Mouse (Mus musculus): ENCODE data around the gene Tab3. TPM values are rescaled to one million over a fixed set of nuclear protein-coding genes. Genes with fewer than 3 reads are reported as not detected.

Tab3 gene
- polyA plus RNA-seq, 1 experiment from 2014 or later: 3.2 TPM

GRCm38 (mm10) chrX:85646204-85646777, 72.5 kb downstream of the Tab3 start:
- Histone ChIP-seq H3K4me1 (no peaks in the 10 kb centered on the region), H3K9ac (no peak overlapping the region), H3K4me2 (no peak overlapping the region), H3K27me3 (no peaks in the 10 kb centered on the region), H3K36me3 (no peaks in the 10 kb centered on the region), H3K9me3 (no peaks in the 10 kb centered on the region), H3K27ac (no peak overlapping the region), H3K4me3 (no peak overlapping the region)
- 43% methylated on average over 8 of the region's 8 CpGs for WGBS
- no peak for ATAC-seq (ENCODE audit: insufficient number of reproducible peaks, insufficient read depth, low FRiP score, low TSS enrichment, low read depth)

GRCm38 (mm10) chrX:85676808-85677207, 103.0 kb downstream of the Tab3 start:
- Histone ChIP-seq H3K36me3 (no peaks in the 10 kb centered on the region), H3K4me3 (no peak overlapping the region), H3K4me2 (no peak overlapping the region), H3K27ac (no peak overlapping the region), H3K27me3 (no peaks in the 10 kb centered on the region), H3K4me1 (no peaks in the 10 kb centered on the region), H3K9ac (no peak overlapping the region), H3K9me3 (no peaks in the 10 kb centered on the region)
- 21% methylated on average over 7 of the region's 7 CpGs for WGBS
- ATAC-seq (ENCODE audit: insufficient number of reproducible peaks, insufficient read depth, low FRiP score, low TSS enrichment, low read depth): no peak

GRCm38 (mm10) chrX:85682125-85682524, 108.3 kb downstream of the Tab3 start:
- ATAC-seq (ENCODE audit: insufficient number of reproducible peaks, insufficient read depth, low FRiP score, low TSS enrichment, low read depth): no peak
- H3K4me1 ChIP-seq: no peaks in the 10 kb centered on the region
- no peak overlapping the region for H3K27ac ChIP-seq
- no peak overlapping the region for H3K9ac ChIP-seq
- H3K9me3 ChIP-seq: no peaks in the 10 kb centered on the region
- no peaks in the 10 kb centered on the region for H3K36me3 ChIP-seq
- no peaks in the 10 kb centered on the region for H3K27me3 ChIP-seq
- H3K4me3 ChIP-seq: no peak overlapping the region
- H3K4me2 ChIP-seq: no peak overlapping the region
- WGBS: 54% methylated on average over 1 of the region's 1 CpGs

- Histone ChIP-seq H3K9me3 (no peaks in the 10 kb centered on the region), H3K4me3 (no peak overlapping the region), H3K27me3 (no peaks in the 10 kb centered on the region), H3K27ac (no peak overlapping the region), H3K4me2 (no peak overlapping the region), H3K36me3 (no peaks in the 10 kb centered on the region), H3K4me1 (no peaks in the 10 kb centered on the region), H3K9ac (no peak overlapping the region)
- no peak for ATAC-seq (ENCODE audit: insufficient number of reproducible peaks, insufficient read depth, low FRiP score, low TSS enrichment, low read depth)
- 63% methylated on average over 2 of the region's 2 CpGs for WGBS
Observed at GRCm38 (mm10) chrX:85683723-85684122, 109.9 kb downstream of the Tab3 start.

Small RNAs within 50 kb of the gene (microRNA-seq; reads per million reads assigned to microRNA genes)
- gene Gm44378: not detected

Other genes with a start within 250 kb of the Tab3 start
- 7.1 and 7.5 TPM in 2 replicates for gene Gk, start 202.8 kb downstream of the Tab3 start, polyA plus RNA-seq (2015; fragmentation: Nextera tagmentation; extraction: Ambion mirVana)

Measured in embryonic facial prominence, embryonic 13.5 days (tissue).